Mouse (Mus musculus): ENCODE data around the gene Tmem107. TPM values are rescaled to one million over a fixed set of nuclear protein-coding genes. Genes with fewer than 3 reads are reported as not detected.

Gene Tmem107
- total and polyA plus RNA-seq, 2 experiments from 2014 or later: 27.8 to 61.8 TPM

DNA sequence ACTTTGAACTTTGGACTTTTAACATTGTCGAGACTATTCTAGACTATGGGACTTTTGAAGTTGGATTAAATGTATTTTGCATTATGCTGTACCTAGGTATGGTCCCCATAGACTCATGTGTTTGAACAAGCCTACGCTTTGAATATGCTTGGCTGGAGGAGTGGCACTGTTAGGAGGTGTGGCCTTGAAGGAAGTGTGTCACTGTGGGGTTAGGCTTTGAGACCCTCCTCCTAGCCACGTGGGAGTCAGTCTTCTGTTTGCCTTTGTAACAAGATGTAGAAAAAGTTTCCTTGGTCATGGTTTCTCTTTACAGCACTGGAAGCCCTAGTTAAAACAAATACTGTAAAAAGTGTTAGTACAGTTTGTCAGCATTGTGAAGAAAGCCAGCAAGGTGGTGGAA, 16.8 kb upstream of the Tmem107 start:
- Histone ChIP-seq H3K36me3 (ENCODE audit: insufficient read depth, low read length) (no peaks in the 10 kb centered on the region), H3K4me1 (ENCODE audit: insufficient read depth, low read length) (no peaks in the 10 kb centered on the region), H3K4me2 (ENCODE audit: low read depth, low read length, poor library complexity, severe bottlenecking) (no peak overlapping the region), H3K27me3 (ENCODE audit: insufficient read depth, low read length) (no peaks in the 10 kb centered on the region), H3K9me3 (ENCODE audit: low read length) (no peaks in the 10 kb centered on the region), H3K4me3 (ENCODE audit: low read depth, low read length) (no peak overlapping the region), H3K27ac (ENCODE audit: low read depth, low read length) (no peak overlapping the region), H3K9ac (replicated peaks; ENCODE audit: low read length, poor library complexity, severe bottlenecking) (no peak overlapping the region)
- ATAC-seq (ENCODE audit: low FRiP score) (no peak), DNase-seq (ENCODE audit: low spot score) (no peak)
- no peak for TF ChIP-seq CTCF (IDR thresholded peaks at IDR 0.05)
- 75% methylated on average over 3 of the region's 3 CpGs for WGBS

DNA sequence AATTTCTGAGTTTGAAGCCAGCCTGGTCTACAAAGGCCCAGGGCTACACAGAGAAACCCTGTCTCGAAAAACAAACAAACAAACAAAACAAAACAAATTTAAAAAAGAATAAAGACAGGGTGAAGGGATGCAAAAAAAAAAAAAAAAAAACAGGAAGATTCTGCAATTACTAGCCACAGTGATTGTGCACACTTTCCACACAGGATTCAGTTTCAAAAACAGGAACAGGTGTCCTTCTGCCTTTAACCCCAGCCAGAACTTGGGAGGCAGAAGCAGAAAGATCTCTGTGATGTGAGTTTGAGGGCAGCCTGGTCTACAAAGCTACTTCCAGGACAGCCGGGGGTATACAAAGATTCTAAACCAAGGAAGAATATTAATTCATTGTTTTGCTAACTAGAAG, 12.3 kb upstream of the Tmem107 start:
- Histone ChIP-seq H3K9ac (replicated peaks; ENCODE audit: low read length, poor library complexity, severe bottlenecking) (peak overlapping the region; percentile 50), H3K27ac (ENCODE audit: low read depth, low read length) (peak overlapping the region; percentile 92; the same call in 1 of the 2 replicates), H3K4me2 (ENCODE audit: low read depth, low read length, poor library complexity, severe bottlenecking) (peak overlapping the region; percentile 74), H3K4me3 (ENCODE audit: low read depth, low read length) (peak overlapping the region; percentile 90), H3K4me1 (ENCODE audit: insufficient read depth, low read length) (peaks cover 10% of the 10 kb centered on the region), H3K27me3 (ENCODE audit: insufficient read depth, low read length) (no peaks in the 10 kb centered on the region), H3K36me3 (ENCODE audit: insufficient read depth, low read length) (no peaks in the 10 kb centered on the region), H3K9me3 (ENCODE audit: low read length) (no peaks in the 10 kb centered on the region)
- ATAC-seq (ENCODE audit: low FRiP score) (no peak), DNase-seq (ENCODE audit: low spot score) (no peak)
- no peak for TF ChIP-seq CTCF (IDR thresholded peaks at IDR 0.05)
- WGBS: 70% methylated on average over 2 of the region's 2 CpGs

- Histone ChIP-seq H3K9ac (replicated peaks; ENCODE audit: low read length, poor library complexity, severe bottlenecking) (peak overlapping the region; percentile 50), H3K4me3 (ENCODE audit: low read depth, low read length) (peak overlapping the region; percentile 90), H3K27me3 (ENCODE audit: insufficient read depth, low read length) (no peaks in the 10 kb centered on the region), H3K36me3 (ENCODE audit: insufficient read depth, low read length) (no peaks in the 10 kb centered on the region), H3K9me3 (ENCODE audit: low read length) (no peaks in the 10 kb centered on the region), H3K4me1 (ENCODE audit: insufficient read depth, low read length) (peaks cover 10% of the 10 kb centered on the region), H3K4me2 (ENCODE audit: low read depth, low read length, poor library complexity, severe bottlenecking) (peak overlapping the region; percentile 74), H3K27ac (ENCODE audit: low read depth, low read length) (peak overlapping the region; percentile 92)
- DNase-seq (ENCODE audit: low spot score) (no peak), ATAC-seq (ENCODE audit: low FRiP score) (no peak)
- WGBS: under 1% methylated on average over 19 of the region's 19 CpGs
- TF ChIP-seq CTCF (IDR thresholded peaks at IDR 0.05): no peak
These were observed 11.8 kb upstream of the Tmem107 start for GRCm38 (mm10) chr11:69058729-69059356.

DNA sequence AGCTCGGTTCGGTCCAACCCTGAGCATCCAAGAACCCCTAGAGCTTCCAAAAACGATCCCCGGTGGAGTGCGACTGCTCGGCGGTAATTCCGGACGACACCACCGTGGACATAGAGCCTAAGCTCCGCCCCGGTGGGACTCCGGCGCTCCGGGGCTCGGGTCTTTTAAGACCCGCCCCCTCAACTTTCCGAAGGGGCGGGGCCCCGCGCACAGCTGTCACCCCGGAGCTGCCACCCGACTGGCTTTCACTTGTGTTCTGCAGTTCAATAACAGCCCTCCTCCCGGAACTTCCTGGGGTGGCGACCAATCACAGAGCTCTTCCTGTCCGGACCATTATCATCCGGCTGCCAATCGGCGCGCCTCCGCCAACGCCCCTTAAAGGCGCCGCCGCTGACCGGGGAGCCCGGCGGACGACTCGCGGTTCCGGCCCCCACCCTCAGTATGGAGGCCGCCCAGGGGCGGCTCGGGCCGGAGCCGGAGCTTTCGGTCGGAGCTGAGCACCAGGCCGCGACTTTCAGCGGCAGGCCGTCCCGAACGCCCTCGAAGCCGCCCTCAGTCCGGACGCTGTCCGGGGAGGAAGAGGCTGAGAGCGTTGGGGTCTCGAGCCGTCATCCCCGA, 11.1 kb upstream of the Tmem107 start, which contains the start of gene Borcs6:
TSS of gene Borcs6 (plus strand) at position 361 of the 618 bp plus-strand sequence.
- Histone ChIP-seq H3K36me3 (ENCODE audit: insufficient read depth, low read length) (no peaks in the 10 kb centered on the region), H3K4me3 (ENCODE audit: low read depth, low read length) (peak within 1 kb of the TSS; percentile 90), H3K4me2 (ENCODE audit: low read depth, low read length, poor library complexity, severe bottlenecking) (peak within 1 kb of the TSS; percentile 86), H3K9me3 (ENCODE audit: low read length) (no peaks in the 10 kb centered on the region), H3K27me3 (ENCODE audit: insufficient read depth, low read length) (no peaks in the 10 kb centered on the region), H3K9ac (replicated peaks; ENCODE audit: low read length, poor library complexity, severe bottlenecking) (peak within 1 kb of the TSS; percentile 85), H3K4me1 (ENCODE audit: insufficient read depth, low read length) (peaks cover 10% of the 10 kb centered on the region), H3K27ac (ENCODE audit: low read depth, low read length) (peak within 1 kb of the TSS; percentile 92)
- ATAC-seq (ENCODE audit: low FRiP score) (peak; percentile 95), DNase-seq (ENCODE audit: low spot score) (peak; percentile 99)
- WGBS: under 1% methylated on average over 64 of the region's 64 CpGs
- no peak for TF ChIP-seq CTCF (IDR thresholded peaks at IDR 0.05)

- H3K4me2 ChIP-seq (ENCODE audit: low read depth, low read length, poor library complexity, severe bottlenecking): peak overlapping the region; percentile 86
- DNase-seq (ENCODE audit: low spot score) (no peak), ATAC-seq (ENCODE audit: low FRiP score) (peak; percentile 38; the same call in 1 of the 2 replicates)
- peak overlapping the region; percentile 92 for H3K27ac ChIP-seq (ENCODE audit: low read depth, low read length)
- peak overlapping the region; percentile 85 for H3K9ac ChIP-seq (replicated peaks; ENCODE audit: low read length, poor library complexity, severe bottlenecking)
- H3K36me3 ChIP-seq (ENCODE audit: insufficient read depth, low read length): no peaks in the 10 kb centered on the region
- no peaks in the 10 kb centered on the region for H3K27me3 ChIP-seq (ENCODE audit: insufficient read depth, low read length)
- H3K4me1 ChIP-seq (ENCODE audit: insufficient read depth, low read length): peaks cover 10% of the 10 kb centered on the region
- WGBS: under 1% methylated on average over 48 of the region's 49 CpGs
- no peak for TF ChIP-seq CTCF (IDR thresholded peaks at IDR 0.05)
- peak overlapping the region; percentile 90 for H3K4me3 ChIP-seq (ENCODE audit: low read depth, low read length)
- no peaks in the 10 kb centered on the region for H3K9me3 ChIP-seq (ENCODE audit: low read length)
These were observed 10.6 kb upstream of the Tmem107 start for GRCm38 (mm10) chr11:69059975-69060411.
